Mouse (Mus musculus): ENCODE results near the gene Sh3gl1. TPM values are rescaled to one million over a fixed set of nuclear protein-coding genes. Genes with fewer than 3 reads are reported as not detected.
A peak's percentile ranks its signal among the peaks of the same experiment; 100 is the strongest.

Gene Sh3gl1
- total RNA-seq, 2 experiments from 2014 or later = 7.7 to 7.9 TPM

DNA sequence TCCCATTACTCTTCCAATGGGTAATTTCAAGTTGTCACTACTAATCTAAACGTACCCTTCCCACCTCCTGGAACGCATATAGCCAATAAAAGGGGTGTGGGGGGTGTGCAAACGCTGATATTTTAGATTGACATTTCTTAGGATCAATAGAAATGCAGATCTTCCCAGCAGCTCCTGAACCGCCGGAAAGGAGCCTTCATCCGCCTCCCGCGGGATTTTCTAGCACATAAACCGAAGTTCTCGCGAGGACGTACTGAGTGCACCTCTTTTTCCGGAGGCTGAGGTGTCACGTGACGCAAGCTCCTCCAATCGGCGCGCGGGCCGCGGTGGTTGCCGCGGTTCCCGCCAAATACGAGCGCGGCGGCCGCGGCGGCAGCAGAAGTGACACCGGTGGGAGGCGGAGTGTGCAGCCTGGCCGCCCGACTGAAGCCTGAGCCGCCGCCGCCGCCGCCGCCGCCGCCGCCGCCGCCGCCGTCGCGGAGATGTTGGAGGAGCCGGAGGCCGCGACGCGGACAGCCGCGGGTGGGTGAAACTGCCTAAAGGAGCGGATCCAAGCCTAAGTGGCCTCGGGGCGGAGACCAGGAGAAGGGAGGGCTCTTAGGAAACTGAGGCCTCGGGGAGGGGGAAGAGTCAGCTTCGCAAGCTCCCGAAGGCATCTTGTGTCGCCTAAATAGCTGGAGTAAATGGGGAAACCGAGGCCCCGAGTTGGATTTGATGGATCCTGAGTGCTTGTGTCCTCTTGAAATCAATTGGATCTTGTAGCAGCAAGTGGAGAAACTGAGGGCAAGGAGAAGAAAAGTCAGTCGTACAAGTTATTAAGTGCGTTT lies 3.8 kb upstream of the Sh3gl1 start, which contains the start of gene Chaf1a:
Gene Chaf1a, plus strand, starts transcription at position 410 of the 827 bp plus-strand sequence.
- DNase-seq (ENCODE audit: low spot score) = peak; percentile 99

GRCm38 (mm10) chr17:56039345-56039744 lies 2.9 kb upstream of the Sh3gl1 start:
- no peak for DNase-seq (ENCODE audit: low spot score)

DNA sequence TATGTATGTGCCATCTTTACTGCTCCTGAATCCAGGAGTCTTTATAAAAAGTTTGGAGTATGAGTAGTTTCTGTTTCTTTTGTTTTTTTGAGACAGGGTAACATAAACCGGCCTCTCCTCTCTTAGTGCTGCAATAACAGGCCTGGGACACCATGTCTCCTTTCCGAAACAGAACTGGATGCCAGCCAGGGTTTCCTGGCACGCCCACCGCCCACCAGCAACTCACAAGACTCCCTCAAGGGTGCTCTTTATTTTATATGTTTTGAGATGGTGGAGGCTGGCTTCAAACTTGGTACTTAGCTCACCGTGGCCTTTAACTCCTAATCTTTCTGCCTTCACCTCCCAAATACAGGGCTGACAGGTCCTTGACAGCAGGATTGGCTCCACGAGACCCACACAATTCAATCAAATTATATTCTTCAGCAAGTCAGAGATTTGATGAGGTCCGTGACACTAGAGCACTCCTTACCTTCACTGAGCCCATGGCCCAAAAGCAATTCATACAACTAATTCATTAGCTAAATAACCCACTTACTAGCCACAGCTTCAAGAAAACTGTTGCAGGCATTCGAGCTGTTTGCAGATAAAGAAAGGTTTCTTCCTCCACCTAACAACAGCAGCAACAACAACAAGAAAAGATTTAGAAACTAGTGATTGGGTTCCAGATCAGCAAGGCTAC lies 2.3 kb upstream of the Sh3gl1 start:
- DNase-seq (ENCODE audit: low spot score) = no peak

GRCm38 (mm10) chr17:56036901-56037287 lies 459 bp upstream of the Sh3gl1 start:
- DNase-seq (ENCODE audit: low spot score) = no peak

- DNase-seq (ENCODE audit: low spot score) = no peak
These were observed 1.2 kb downstream of the Sh3gl1 start for GRCm38 (mm10) chr17:56035216-56035615.

DNA sequence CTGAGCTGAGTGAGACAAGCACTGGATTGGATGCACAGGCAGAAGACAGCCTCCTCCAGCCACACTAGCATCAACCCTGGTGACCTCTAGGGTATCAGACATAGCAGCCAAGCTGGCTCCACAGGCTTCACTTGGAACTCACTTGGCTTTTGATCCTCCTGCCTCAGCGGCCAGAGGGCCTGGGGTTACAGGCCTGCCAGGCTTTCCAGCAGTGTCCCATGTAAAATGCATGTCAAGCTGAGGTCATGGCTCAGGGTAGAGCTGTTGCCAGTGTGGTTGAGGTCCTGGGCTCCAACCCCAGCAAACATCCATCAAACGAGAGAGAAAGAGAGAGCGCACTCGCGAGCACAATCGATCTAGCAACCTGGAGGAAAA lies 1.7 kb downstream of the Sh3gl1 start:
- DNase-seq (ENCODE audit: low spot score) = no peak

DNA sequence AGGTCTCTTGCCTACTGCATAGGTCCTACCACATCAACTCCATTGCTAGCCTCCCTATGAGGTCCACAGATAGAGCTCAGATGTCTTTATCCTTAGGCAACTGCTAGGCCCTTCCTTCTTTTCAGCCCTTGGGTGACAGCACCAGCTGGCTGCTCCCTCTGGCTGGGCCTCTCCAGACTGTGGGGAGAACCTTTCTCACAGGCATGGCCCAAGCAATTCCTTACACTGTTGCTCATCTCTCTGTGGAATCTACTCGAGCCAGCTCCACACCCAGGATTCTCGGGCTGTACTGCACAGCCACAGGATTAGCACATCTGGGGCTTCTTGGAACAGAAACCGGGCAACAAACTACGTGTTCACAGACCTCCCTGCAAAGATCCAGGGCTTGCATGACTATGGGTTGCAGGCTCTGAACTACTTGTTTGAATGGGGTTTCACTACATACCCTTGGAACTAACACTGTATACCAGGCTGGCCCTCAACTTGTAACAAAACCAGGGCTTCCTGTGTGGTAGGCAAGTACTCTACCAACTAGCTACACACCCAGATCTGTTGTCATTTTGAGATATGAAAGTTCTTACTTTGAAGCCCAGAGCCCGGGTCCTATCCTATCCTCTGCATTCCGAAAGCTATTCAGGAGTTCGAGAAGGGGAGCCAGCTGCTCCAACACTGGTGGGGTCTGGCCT lies 2.3 kb downstream of the Sh3gl1 start:
- peak; percentile 61 for DNase-seq (ENCODE audit: low spot score)

DNA sequence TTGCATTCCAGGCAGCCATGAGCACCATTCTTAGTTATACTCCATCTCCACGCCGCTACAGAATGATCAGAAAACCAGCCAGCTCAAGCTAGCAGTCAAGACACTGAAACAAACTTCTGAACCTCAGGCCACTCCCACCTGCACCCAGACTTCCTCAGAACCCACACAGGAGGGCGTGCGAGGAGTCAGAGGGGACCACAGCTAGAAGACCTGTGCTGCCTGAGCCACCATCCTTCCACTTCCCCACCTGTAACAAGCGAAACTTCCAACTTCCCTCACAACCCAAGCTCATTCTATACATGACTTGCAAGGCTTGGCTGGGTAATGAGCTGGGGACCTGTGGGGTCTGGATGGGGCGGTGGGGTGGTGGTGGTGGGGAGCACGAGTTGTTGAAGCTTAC lies 3.6 kb downstream of the Sh3gl1 start:
- no peak for DNase-seq (ENCODE audit: low spot score)

- DNase-seq (ENCODE audit: low spot score) = no peak
These were observed 4.2 kb downstream of the Sh3gl1 start for GRCm38 (mm10) chr17:56032127-56032733.

DNA sequence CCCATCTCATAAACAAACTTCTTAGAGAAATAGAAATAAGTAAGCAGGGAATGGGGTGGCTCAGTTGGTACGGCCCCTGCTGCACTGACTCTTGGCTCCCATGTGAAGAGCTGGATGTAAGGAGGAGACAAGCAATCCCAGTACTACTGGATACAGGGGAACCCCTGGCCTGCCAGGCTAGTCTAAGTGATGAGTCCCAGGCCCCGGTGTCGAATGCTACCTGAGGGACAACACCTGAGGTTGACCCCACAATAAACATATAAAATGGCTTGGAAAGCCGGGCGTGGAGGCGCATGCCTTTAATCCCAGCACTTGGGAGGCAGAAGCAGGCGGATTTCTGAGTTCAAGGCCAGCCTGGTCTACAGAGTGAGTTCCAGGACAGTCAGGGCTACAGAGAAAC lies 5.0 kb downstream of the Sh3gl1 start:
- DNase-seq (ENCODE audit: low spot score) = no peak

GRCm38 (mm10) chr17:56030919-56031318 lies 5.5 kb downstream of the Sh3gl1 start:
- DNase-seq (ENCODE audit: low spot score) = no peak

- no peak for DNase-seq (ENCODE audit: low spot score)
These were observed 6.1 kb downstream of the Sh3gl1 start for GRCm38 (mm10) chr17:56030238-56030870.

DNA sequence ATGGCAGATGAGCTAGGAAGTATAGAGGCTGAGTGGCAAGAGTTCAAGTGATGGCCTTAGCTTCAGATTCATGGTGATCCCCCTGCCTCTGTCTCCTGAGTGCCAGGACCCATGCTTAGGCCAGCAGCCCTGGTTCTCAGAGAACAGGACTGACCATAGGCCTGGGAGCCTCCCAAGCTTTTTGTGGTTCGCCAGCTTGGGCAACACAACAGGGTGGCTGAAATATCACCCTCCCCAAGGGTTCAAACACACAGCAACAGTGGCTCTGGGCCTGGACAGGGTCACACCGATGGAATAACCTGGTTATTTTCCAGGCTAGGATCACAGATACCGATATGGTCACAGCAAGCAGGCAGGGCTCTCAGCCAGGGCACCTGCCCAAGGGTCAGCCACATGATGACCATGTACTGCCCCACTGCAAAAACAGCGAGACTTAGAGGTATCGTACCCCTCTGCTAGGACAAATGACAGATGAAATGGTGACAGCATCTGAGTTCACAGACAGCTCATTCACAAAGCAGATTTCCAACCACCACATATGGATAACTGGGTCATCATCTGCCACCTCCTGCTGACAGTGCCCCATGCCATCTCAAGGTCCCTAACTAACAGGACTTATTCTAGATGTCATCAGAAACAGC lies 8.5 kb downstream of the Sh3gl1 start:
- peak; percentile 82 for DNase-seq (ENCODE audit: low spot score)

DNA sequence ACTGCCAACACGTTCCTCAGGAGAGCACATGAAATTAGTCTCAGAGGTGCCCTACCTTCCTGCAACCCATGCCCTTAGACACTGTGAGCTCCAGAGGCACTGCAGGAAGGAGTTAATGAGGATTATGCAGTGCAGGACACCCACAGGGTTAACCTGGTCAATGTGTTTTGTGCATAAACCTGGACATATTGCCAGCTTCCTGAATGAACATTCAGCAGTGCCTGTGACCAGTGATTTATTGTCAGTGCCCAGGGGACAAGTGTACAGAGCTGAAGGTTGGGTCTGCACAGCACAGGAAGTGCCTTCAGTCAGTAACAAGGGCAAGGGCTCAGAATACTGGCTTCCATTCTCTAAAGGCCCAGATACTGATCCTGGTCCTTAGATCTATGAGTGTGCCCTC lies 9.6 kb downstream of the Sh3gl1 start:
- no peak for DNase-seq (ENCODE audit: low spot score)

- DNase-seq (ENCODE audit: low spot score) = no peak
These were observed 10.1 kb downstream of the Sh3gl1 start for GRCm38 (mm10) chr17:56026303-56026702.

DNA sequence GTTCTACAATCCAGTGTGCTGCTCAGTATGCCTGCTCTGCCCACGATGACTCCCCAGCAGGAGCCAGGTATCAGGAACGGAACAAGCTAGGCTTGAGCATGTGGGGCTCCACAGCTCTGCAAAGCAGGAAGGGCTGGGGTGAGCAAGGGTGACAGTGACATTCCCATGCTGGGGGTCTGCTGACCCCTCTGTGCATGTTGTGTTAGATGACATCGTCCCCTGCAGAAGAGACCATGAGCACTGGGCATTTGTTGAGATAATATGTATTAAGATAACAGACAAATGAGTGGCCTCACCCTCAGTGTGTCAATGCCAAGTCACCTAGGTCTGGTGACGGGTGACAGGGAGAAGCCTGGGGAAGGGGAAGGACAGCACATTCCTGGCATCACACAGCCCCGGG lies 11.5 kb downstream of the Sh3gl1 start:
- DNase-seq (ENCODE audit: low spot score) = no peak

GRCm38 (mm10) chr17:56024476-56024875 lies 12.0 kb downstream of the Sh3gl1 start:
- DNase-seq (ENCODE audit: low spot score) = no peak

GRCm38 (mm10) chr17:56023386-56023785 lies 13.0 kb downstream of the Sh3gl1 start:
- DNase-seq (ENCODE audit: low spot score) = no peak

GRCm38 (mm10) chr17:56022989-56023290 lies 13.5 kb downstream of the Sh3gl1 start:
- no peak for DNase-seq (ENCODE audit: low spot score)

- no peak for DNase-seq (ENCODE audit: low spot score)
These were observed 14.1 kb downstream of the Sh3gl1 start for GRCm38 (mm10) chr17:56022131-56022988.
